Comparison of ENCODE assay signal across 8 mouse cellular contexts in genomic region chr16:56074565-56074964, GRCm38 (mm10). TPM values are rescaled to one million over a fixed set of nuclear protein-coding genes. Genes with fewer than 3 reads are reported as not detected.
A peak's percentile ranks its signal among the peaks of the same experiment; 100 is the strongest.
DNase-seq lines count a peak whose midpoint lies in the region; ATAC-seq lines count a peak whose summit lies in the region.

No protein-coding gene starts in this region.

- H3K4me2 ChIP-seq in heart, embryonic 16.5 days (ENCODE audit: low read depth, low read length), result peak overlapping the region; percentile 64; the same call in 1 of the 2 replicates
- 0 out of 2 replicates have a peak overlapping the region, but pooled peaks have one; percentile 58 for H3K4me2 ChIP-seq in midbrain, embryonic 12.5 days (replicated peaks)

- H3K36me3 ChIP-seq in heart, embryonic 10.5 days, result no peaks in the 10 kb centered on the region
- no peaks in the 10 kb centered on the region for H3K36me3 ChIP-seq in heart, embryonic 16.5 days (ENCODE audit: control insufficient read depth, insufficient read depth)
- no peaks in the 10 kb centered on the region for H3K36me3 ChIP-seq in midbrain, embryonic 12.5 days

- H3K27ac ChIP-seq in heart, embryonic 10.5 days, result peak overlapping the region; percentile 96
- H3K27ac ChIP-seq in heart, embryonic 16.5 days (ENCODE audit: low read length), result no peak overlapping the region
- H3K27ac ChIP-seq in midbrain, embryonic 12.5 days (replicated peaks), result peak overlapping the region; percentile 96; the same call in 1 of the 2 replicates

- WGBS in heart, embryonic 10.5 days, result 72% methylated on average over 5 of the region's 5 CpGs
- 76% methylated on average over 5 of the region's 5 CpGs for WGBS in heart, embryonic 16.5 days
- WGBS in midbrain, embryonic 12.5 days, result 86% methylated on average over 5 of the region's 5 CpGs

- no peaks in the 10 kb centered on the region for H3K9me3 ChIP-seq in heart, embryonic 10.5 days
- no peaks in the 10 kb centered on the region for H3K9me3 ChIP-seq in heart, embryonic 16.5 days (replicated peaks; ENCODE audit: control insufficient read depth, low read length)
- H3K9me3 ChIP-seq in midbrain, embryonic 12.5 days, result no peaks in the 10 kb centered on the region

- no peak overlapping the region for H3K4me3 ChIP-seq in heart, embryonic 10.5 days
- H3K4me3 ChIP-seq in heart, embryonic 16.5 days (ENCODE audit: low read length), result no peak overlapping the region
- H3K4me3 ChIP-seq in midbrain, embryonic 12.5 days, result no peak overlapping the region

- no peak for DNase-seq in heart, embryonic 10.5 days (ENCODE audit: low spot score)
- DNase-seq in heart, adult 9 months (ENCODE audit: low spot score in 2 of 2), result no peak
- DNase-seq in c-Kit-positive CD71-positive TER-119-positive erythroid progenitor cells, embryonic 14.5 days (ENCODE audit: low spot score), result no peak
- no peak for DNase-seq in urinary bladder, adult 18-20 months (ENCODE audit: low spot score in 2 of 2)
- DNase-seq in right cerebral cortex, postnatal 4 days, result no peak

- ATAC-seq in activated CD4-positive, CD25-positive, alpha-beta regulatory T cell, adult 4 months, result peak; percentile 11
- no peak for ATAC-seq in heart, embryonic 16.5 days (replicated peaks; ENCODE audit: extremely low read depth, insufficient read depth, low FRiP score)
- ATAC-seq in midbrain, embryonic 12.5 days (ENCODE audit: low FRiP score, low read depth), result no peak

- peaks cover 5% of the 10 kb centered on the region for H3K4me1 ChIP-seq in heart, embryonic 10.5 days
- H3K4me1 ChIP-seq in heart, embryonic 16.5 days (ENCODE audit: control insufficient read depth, insufficient read depth, low read length), result peaks cover 8% of the 10 kb centered on the region
- H3K4me1 ChIP-seq in midbrain, embryonic 12.5 days, result peaks cover 14% of the 10 kb centered on the region

- no peaks in the 10 kb centered on the region for H3K27me3 ChIP-seq in heart, embryonic 10.5 days (ENCODE audit: insufficient read depth, poor library complexity, severe bottlenecking)
- no peaks in the 10 kb centered on the region for H3K27me3 ChIP-seq in heart, embryonic 16.5 days (ENCODE audit: control insufficient read depth, insufficient read depth, low read length)
- H3K27me3 ChIP-seq in midbrain, embryonic 12.5 days, result no peaks in the 10 kb centered on the region

- 0 out of 2 replicates have a peak overlapping the region, but pooled peaks have one; percentile 20 for H3K9ac ChIP-seq in heart, embryonic 16.5 days (ENCODE audit: low read length)
- H3K9ac ChIP-seq in midbrain, embryonic 12.5 days (replicated peaks), result no peak overlapping the region

RNA-seq across cellular contexts. Expression of gene Senp7, which starts 26.4 kb away (rescaled TPM):
- 22.4 and 23.3 TPM in 2 replicates for polyA plus RNA-seq in heart, embryonic 10.5 days (2016; fragmentation: Nextera tagmentation; extraction: Ambion mirVana)
- 10 to 100 TPM; 51.4 to 54.0 TPM for polyA plus RNA-seq in activated CD4-positive, CD25-positive, alpha-beta regulatory T cell, adult 4 months (2017; shearing (Covaris generic))
- 16.7 and 20.8 TPM in 2 replicates for polyA plus RNA-seq in heart, embryonic 16.5 days (2015; fragmentation: Nextera tagmentation; extraction: Ambion mirVana)
- polyA plus RNA-seq in midbrain, embryonic 12.5 days (2016; fragmentation: Nextera tagmentation; extraction: Ambion mirVana), result 52.6 and 56.5 TPM in 2 replicates

RNA-seq across cellular contexts. Expression of gene Trmt10c, which starts 36.9 kb away (rescaled TPM):
- polyA plus RNA-seq in heart, embryonic 10.5 days (2016; fragmentation: Nextera tagmentation; extraction: Ambion mirVana), result 24.8 and 30.2 TPM in 2 replicates
- 10 to 100 TPM; 25.4 to 29.0 TPM for polyA plus RNA-seq in activated CD4-positive, CD25-positive, alpha-beta regulatory T cell, adult 4 months (2017; shearing (Covaris generic))
- polyA plus RNA-seq in heart, embryonic 16.5 days (2015; fragmentation: Nextera tagmentation; extraction: Ambion mirVana), result 21.2 and 24.3 TPM in 2 replicates
- polyA plus RNA-seq in midbrain, embryonic 12.5 days (2016; fragmentation: Nextera tagmentation; extraction: Ambion mirVana), result 24.5 and 26.1 TPM in 2 replicates

RNA-seq across cellular contexts. Expression of gene Pcnp, which starts 45.0 kb away (rescaled TPM):
- 187 and 211 TPM in 2 replicates for polyA plus RNA-seq in heart, embryonic 10.5 days (2016; fragmentation: Nextera tagmentation; extraction: Ambion mirVana)
- 100 to 1,000 TPM; 227 to 239 TPM for polyA plus RNA-seq in activated CD4-positive, CD25-positive, alpha-beta regulatory T cell, adult 4 months (2017; shearing (Covaris generic))
- polyA plus RNA-seq in heart, embryonic 16.5 days (2015; fragmentation: Nextera tagmentation; extraction: Ambion mirVana), result 138 and 151 TPM in 2 replicates
- polyA plus RNA-seq in midbrain, embryonic 12.5 days (2016; fragmentation: Nextera tagmentation; extraction: Ambion mirVana), result 302 and 320 TPM in 2 replicates
